Mouse (Mus musculus) neural tube, embryonic 12.5 days (tissue): ENCODE results near the gene Cdk9. TPM values are rescaled to one million over a fixed set of nuclear protein-coding genes. Genes with fewer than 3 reads are reported as not detected.

Experiments used
- ATAC-seq: fragments of 200-750 bp; cut with Nextera tagmentation; 2 replicates; pipeline ENCODE4 v1.8.0; 2017; ENCODE audit warnings: low read depth, mild to moderate bottlenecking, moderate TSS enrichment, moderate library complexity; ENCODE audit not compliant: low FRiP score
- H3K27ac ChIP-seq: fragments of 300-500 bp; sonication (generic); 2 replicates; pipeline ENCODE4 v1.5.1; 2016
- H3K27me3 ChIP-seq: fragments of 300-500 bp; sonication (generic); replicated peaks from 2 replicates; pipeline ENCODE4 v1.6.1; 2016; ENCODE audit warnings: mild to moderate bottlenecking
- H3K36me3 ChIP-seq: fragments of 300-500 bp; sonication (generic); 2 replicates; pipeline ENCODE4 v1.6.1; 2016; ENCODE audit warnings: mild to moderate bottlenecking
- H3K4me1 ChIP-seq: fragments of 300-500 bp; sonication (generic); 2 replicates; pipeline ENCODE4 v1.6.1; 2016
- H3K4me2 ChIP-seq: fragments of 300-500 bp; sonication (generic); replicated peaks from 2 replicates; pipeline ENCODE4 v1.6.1; 2016; ENCODE audit warnings: mild to moderate bottlenecking
- H3K4me3 ChIP-seq: fragments of 300-500 bp; sonication (generic); 2 replicates; pipeline ENCODE4 v1.5.1; 2016
- H3K9ac ChIP-seq: fragments of 300-500 bp; sonication (generic); 2 replicates; pipeline ENCODE4 v1.6.1; 2016; ENCODE audit warnings: mild to moderate bottlenecking
- H3K9me3 ChIP-seq: fragments of 300-500 bp; sonication (generic); 2 replicates; pipeline ENCODE4 v1.6.1; 2016; ENCODE audit warnings: mild to moderate bottlenecking
- WGBS: fragments of 180-500 bp; shearing (Covaris S2); methylation state at CpG from one replicate; pipeline ENCODE4 v1.1.7; 2016; 5-methylcytosine and 5-hydroxymethylcytosine counted together
- polyA plus RNA-seq: library from polyadenylated mRNA; unstranded; fragments of >200 nt; fragmentation: Nextera tagmentation; extraction: Ambion mirVana; gene quantifications from 2 replicates; pipeline ENCODE4 v1.2.1, GENCODE M21; 2016

The Cdk9 gene
- polyA plus RNA-seq, 1 experiment from 2014 or later = 103 TPM

GRCm38 (mm10) chr2:32749082-32749481 is 36.2 kb upstream of the Cdk9 start:
- Histone ChIP-seq H3K9ac (no peak overlapping the region), H3K36me3 (peaks cover 65% of the 10 kb centered on the region), H3K4me1 (peaks cover 25% of the 10 kb centered on the region), H3K9me3 (no peaks in the 10 kb centered on the region), H3K27ac (no peak overlapping the region), H3K27me3 (no peaks in the 10 kb centered on the region), H3K4me3 (no peak overlapping the region), H3K4me2 (no peak overlapping the region)
- no peak for ATAC-seq
- 91% methylated on average over 16 of the region's 16 CpGs for WGBS

GRCm38 (mm10) chr2:32744272-32744982 is 31.6 kb upstream of the Cdk9 start:
- Histone ChIP-seq H3K36me3 (peaks cover 45% of the 10 kb centered on the region), H3K27ac (no peak overlapping the region), H3K9me3 (no peaks in the 10 kb centered on the region), H3K4me1 (peaks cover 21% of the 10 kb centered on the region), H3K27me3 (0 out of 2 replicates have a peak, but pooled peaks cover 3% of the 10 kb centered on the region), H3K4me3 (no peak overlapping the region), H3K4me2 (no peak overlapping the region), H3K9ac (no peak overlapping the region)
- 76% methylated on average over 15 of the region's 15 CpGs for WGBS
- no peak for ATAC-seq

- peak overlapping the region; percentile 97 for H3K4me2 ChIP-seq
- peak; percentile 90 for ATAC-seq
- peak overlapping the region; percentile 83 for H3K9ac ChIP-seq
- H3K9me3 ChIP-seq = no peaks in the 10 kb centered on the region
- peak overlapping the region; percentile 83 for H3K27ac ChIP-seq
- 0 out of 2 replicates have a peak, but pooled peaks cover 3% of the 10 kb centered on the region for H3K27me3 ChIP-seq
- peaks cover 31% of the 10 kb centered on the region for H3K36me3 ChIP-seq
- H3K4me3 ChIP-seq = peak overlapping the region; percentile 79
- 1% methylated on average over 18 of the region's 18 CpGs for WGBS
- peaks cover 21% of the 10 kb centered on the region for H3K4me1 ChIP-seq
These were observed 29.3 kb upstream of the Cdk9 start for GRCm38 (mm10) chr2:32742173-32742531.

DNA sequence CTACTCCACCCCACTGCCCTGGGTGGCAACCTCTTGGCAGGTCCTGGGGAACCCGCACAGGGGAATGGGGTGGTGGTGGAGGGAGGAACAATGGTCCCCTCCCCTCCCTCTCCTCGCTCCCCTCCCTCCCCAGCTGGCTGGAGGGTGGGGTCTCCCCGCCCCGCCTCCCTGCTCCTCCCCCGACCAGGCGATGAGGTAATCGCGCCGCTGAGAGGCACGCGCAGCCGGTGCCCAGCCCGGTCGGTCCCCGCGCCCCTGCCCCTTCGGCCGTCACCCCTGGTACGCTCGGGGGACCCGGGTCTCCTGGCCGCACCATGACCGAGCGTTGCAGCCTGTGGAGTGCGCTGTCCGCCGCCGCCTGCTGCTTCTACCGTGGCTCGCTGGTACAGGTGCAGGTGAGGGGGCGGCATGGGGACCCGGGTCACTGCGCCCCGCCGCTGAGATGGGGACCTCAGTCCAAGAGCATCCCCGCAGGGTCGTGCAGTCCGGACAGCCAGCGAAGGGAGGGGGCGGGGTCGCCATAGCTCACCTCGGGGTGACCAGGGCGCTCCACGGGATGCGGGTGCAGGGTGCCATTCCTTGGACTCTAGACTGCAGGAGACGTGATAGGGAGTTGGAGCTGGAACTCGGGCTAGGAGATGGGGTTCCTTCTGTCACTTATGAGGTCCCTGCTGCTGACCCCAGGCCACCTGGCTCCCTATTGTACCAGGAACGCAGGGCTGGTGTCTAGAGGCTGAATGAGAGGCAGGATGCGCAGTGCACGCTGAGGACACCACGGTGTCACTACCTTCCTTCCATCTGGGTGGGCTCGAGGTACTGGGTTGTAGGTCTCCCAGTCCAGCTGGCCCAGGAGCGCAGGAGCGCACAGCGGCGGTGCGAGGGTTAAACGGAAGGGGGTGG is 28.6 kb upstream of the Cdk9 start:
- ATAC-seq = peak; percentile 61
- Histone ChIP-seq H3K36me3 (peaks cover 24% of the 10 kb centered on the region), H3K27ac (peak overlapping the region; percentile 83), H3K9me3 (no peaks in the 10 kb centered on the region), H3K9ac (peak overlapping the region; percentile 83), H3K4me3 (peak overlapping the region; percentile 79), H3K4me2 (peak overlapping the region; percentile 97), H3K27me3 (0 out of 2 replicates have a peak, but pooled peaks cover 3% of the 10 kb centered on the region), H3K4me1 (peaks cover 21% of the 10 kb centered on the region)
- WGBS = 2% methylated on average over 54 of the region's 58 CpGs

DNA sequence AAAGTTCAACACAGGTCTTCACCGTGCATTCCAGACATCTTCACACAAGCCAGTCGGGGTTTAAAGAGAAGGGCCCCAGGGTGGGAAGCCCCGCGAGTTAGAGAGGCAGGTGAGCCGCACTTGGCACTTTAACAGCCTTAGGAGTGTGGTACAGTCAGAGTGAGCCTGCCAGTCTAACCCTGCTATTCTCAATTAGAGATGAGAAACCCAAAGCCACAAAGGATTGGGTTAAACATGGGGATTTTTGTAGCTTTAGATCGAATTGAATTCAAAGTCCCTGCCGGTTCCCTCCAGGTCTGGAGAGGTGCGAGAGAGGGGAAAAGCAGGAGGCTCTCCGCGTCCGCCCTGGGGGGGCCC is 28.0 kb upstream of the Cdk9 start, which contains the start of gene 6330409D20Rik:
Gene 6330409D20Rik (minus strand): TSS at position 101 of the 357 bp plus-strand sequence.
- H3K9ac ChIP-seq = peak within 1 kb of the TSS; percentile 83
- H3K27ac ChIP-seq = peak within 1 kb of the TSS; percentile 83
- WGBS = 10% methylated on average over 11 of the region's 11 CpGs
- H3K9me3 ChIP-seq = no peaks in the 10 kb centered on the region
- no peak for ATAC-seq
- peaks cover 18% of the 10 kb centered on the region for H3K36me3 ChIP-seq
- H3K27me3 ChIP-seq = 0 out of 2 replicates have a peak, but pooled peaks cover 3% of the 10 kb centered on the region
- H3K4me2 ChIP-seq = peak within 1 kb of the TSS; percentile 97
- peak within 1 kb of the TSS; percentile 79 for H3K4me3 ChIP-seq
- H3K4me1 ChIP-seq = peaks cover 21% of the 10 kb centered on the region

DNA sequence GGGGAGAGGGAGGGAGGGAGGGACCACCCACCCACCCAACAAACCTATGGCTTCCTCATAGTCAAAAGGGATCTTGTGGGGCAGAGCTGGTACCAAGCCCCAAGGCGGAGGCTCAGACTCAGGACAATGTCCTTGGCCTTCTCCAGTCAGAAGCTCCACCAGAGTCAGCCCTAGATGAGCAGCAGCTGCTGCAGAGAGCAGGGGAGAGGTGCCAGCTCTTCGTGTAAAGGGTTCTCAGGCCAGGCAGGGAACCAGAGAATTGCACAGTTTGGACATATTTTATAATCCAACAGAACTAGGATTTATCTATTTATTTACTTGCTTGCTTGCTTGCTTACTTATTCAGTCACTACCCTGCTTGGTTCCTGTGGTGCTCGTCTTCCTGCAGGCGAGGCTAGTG is 26.4 kb upstream of the Cdk9 start:
- WGBS = 76% methylated on average over 4 of the region's 4 CpGs
- no peak overlapping the region for H3K27ac ChIP-seq
- H3K36me3 ChIP-seq = peaks cover 3% of the 10 kb centered on the region; the same call in 1 of the 2 replicates
- H3K4me2 ChIP-seq = no peak overlapping the region
- H3K27me3 ChIP-seq = 0 out of 2 replicates have a peak, but pooled peaks cover 3% of the 10 kb centered on the region
- no peaks in the 10 kb centered on the region for H3K9me3 ChIP-seq
- H3K4me3 ChIP-seq = no peak overlapping the region
- H3K4me1 ChIP-seq = peaks cover 26% of the 10 kb centered on the region
- no peak for ATAC-seq
- H3K9ac ChIP-seq = no peak overlapping the region

DNA sequence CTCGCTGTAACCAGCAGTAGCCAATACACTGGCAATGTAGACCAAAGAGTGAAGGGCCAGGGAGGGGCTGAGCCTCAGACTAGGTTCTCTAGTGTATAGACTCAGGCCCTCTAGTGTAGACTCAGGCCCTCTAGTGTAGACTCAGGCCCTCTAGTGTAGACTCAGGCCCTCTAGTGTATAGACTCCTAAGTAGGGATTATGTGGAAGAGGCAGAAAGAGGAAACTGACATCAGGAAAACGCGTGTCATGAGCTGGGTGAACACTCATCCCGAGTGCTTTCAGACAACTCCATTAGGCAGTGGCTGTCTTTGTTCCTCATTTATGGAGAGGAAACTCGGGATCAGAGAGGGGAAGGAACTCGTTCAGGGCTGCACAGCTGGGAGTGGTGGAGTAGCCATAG is 24.1 kb upstream of the Cdk9 start:
- Histone ChIP-seq H3K9ac (no peak overlapping the region), H3K4me1 (peaks cover 15% of the 10 kb centered on the region), H3K4me3 (no peak overlapping the region), H3K36me3 (no peaks in the 10 kb centered on the region), H3K4me2 (no peak overlapping the region), H3K9me3 (no peaks in the 10 kb centered on the region), H3K27me3 (no peaks in the 10 kb centered on the region), H3K27ac (no peak overlapping the region)
- ATAC-seq = no peak
- 59% methylated on average over 6 of the region's 6 CpGs for WGBS

- H3K9ac ChIP-seq = no peak overlapping the region
- no peak for ATAC-seq
- no peak overlapping the region for H3K27ac ChIP-seq
- H3K9me3 ChIP-seq = no peaks in the 10 kb centered on the region
- H3K4me1 ChIP-seq = peaks cover 9% of the 10 kb centered on the region
- no peaks in the 10 kb centered on the region for H3K36me3 ChIP-seq
- H3K27me3 ChIP-seq = no peaks in the 10 kb centered on the region
- 43% methylated on average over 3 of the region's 3 CpGs for WGBS
- no peak overlapping the region for H3K4me3 ChIP-seq
- no peak overlapping the region for H3K4me2 ChIP-seq
These were observed 23.5 kb upstream of the Cdk9 start for GRCm38 (mm10) chr2:32736306-32736829.

DNA sequence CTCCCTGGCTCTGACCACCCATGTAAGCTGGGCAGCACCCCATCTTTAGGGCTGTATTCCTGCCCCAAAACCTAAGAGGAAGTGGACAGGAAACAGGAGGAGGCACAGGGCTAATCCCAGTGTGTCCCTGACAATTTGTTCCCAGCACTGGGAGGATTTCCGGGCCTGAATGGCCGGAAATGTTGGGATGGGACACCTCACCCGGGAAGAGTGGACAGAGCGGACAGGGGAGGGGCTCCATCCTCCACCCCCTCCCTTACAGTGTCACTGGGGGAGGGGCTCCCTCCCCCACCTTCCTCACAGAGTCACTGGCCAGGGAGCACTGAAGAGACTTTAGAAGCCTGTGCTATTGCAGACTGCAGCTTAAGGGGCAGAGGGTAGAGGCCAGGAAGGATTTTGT is 22.1 kb upstream of the Cdk9 start:
- Histone ChIP-seq H3K27ac (no peak overlapping the region), H3K9ac (no peak overlapping the region), H3K36me3 (no peaks in the 10 kb centered on the region), H3K27me3 (no peaks in the 10 kb centered on the region), H3K4me3 (no peak overlapping the region), H3K4me1 (peaks cover 15% of the 10 kb centered on the region; the same call in 1 of the 2 replicates), H3K4me2 (no peak overlapping the region), H3K9me3 (no peaks in the 10 kb centered on the region)
- no peak for ATAC-seq
- 65% methylated on average over 4 of the region's 4 CpGs for WGBS

DNA sequence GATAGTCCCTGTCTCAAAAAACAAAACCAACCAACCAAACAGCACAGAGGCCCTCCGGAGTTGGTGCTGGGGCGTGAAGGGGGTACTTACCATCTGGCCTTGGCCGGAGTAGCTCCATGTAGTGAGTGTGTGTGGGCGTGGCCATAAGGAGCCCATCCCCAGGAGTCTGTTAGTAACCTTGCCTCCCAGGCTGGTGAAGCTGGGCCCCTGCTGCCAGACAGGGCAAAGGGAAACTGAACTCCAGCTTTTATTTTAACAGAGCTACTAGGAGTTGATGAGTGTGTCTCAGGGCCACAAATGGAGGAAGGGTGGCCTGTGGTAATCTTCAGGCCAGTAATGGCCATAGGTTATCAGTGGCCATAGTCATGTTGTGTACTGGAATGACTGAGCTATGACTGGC is 21.6 kb upstream of the Cdk9 start:
- no peaks in the 10 kb centered on the region for H3K36me3 ChIP-seq
- no peaks in the 10 kb centered on the region for H3K27me3 ChIP-seq
- no peak overlapping the region for H3K4me2 ChIP-seq
- peaks cover 15% of the 10 kb centered on the region; the same call in 1 of the 2 replicates for H3K4me1 ChIP-seq
- no peaks in the 10 kb centered on the region for H3K9me3 ChIP-seq
- no peak for ATAC-seq
- no peak overlapping the region for H3K27ac ChIP-seq
- 40% methylated on average over 4 of the region's 4 CpGs for WGBS
- no peak overlapping the region for H3K9ac ChIP-seq
- no peak overlapping the region for H3K4me3 ChIP-seq

- Histone ChIP-seq H3K9ac (no peak overlapping the region), H3K4me2 (no peak overlapping the region), H3K36me3 (no peaks in the 10 kb centered on the region), H3K9me3 (no peaks in the 10 kb centered on the region), H3K27me3 (no peaks in the 10 kb centered on the region), H3K27ac (no peak overlapping the region), H3K4me1 (peaks cover 15% of the 10 kb centered on the region; the same call in 1 of the 2 replicates), H3K4me3 (no peak overlapping the region)
- WGBS = 78% methylated on average over 6 of the region's 6 CpGs
- no peak for ATAC-seq
These were observed 19.8 kb upstream of the Cdk9 start for GRCm38 (mm10) chr2:32732695-32733094.

DNA sequence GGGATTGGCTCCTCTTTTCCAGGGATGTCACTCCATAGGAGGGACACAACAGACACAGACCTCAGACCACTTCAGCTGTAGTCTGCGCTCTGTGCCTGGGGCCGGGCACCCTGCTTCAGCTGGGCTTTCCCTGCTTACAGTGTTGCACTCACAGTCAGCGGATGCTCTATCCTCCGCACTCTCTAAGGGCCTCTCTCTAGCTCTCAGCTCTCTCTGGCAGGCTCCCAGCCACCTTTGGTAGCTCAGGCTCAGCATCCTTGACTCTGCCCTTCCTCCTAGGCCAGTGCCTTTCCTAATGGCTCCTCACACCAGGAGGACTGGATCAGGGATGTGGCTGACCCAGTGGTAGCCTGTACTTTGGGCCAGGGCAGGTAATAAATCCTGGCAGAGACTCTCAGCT is 19.0 kb upstream of the Cdk9 start:
- Histone ChIP-seq H3K27me3 (no peaks in the 10 kb centered on the region), H3K4me1 (peaks cover 19% of the 10 kb centered on the region; the same call in 1 of the 2 replicates), H3K27ac (no peak overlapping the region), H3K9me3 (no peaks in the 10 kb centered on the region), H3K9ac (no peak overlapping the region), H3K4me3 (no peak overlapping the region), H3K4me2 (no peak overlapping the region), H3K36me3 (no peaks in the 10 kb centered on the region)
- no peak for ATAC-seq
- WGBS = 78% methylated on average over 4 of the region's 4 CpGs
